Mouse (Mus musculus) neutrophil, adult 65 days (primary cell): ENCODE data around the gene Slc18b1. TPM values are rescaled to one million over a fixed set of nuclear protein-coding genes. Genes with fewer than 3 reads are reported as not detected.

ENCODE experiments used
- total RNA-seq: library from RNA; stranded (reverse); gene quantifications from 2 replicates; pipeline ENCODE4 v1.2.4, GENCODE M21; 2023

Slc18b1 gene
- not detected in 2 replicates for total RNA-seq

DNA sequence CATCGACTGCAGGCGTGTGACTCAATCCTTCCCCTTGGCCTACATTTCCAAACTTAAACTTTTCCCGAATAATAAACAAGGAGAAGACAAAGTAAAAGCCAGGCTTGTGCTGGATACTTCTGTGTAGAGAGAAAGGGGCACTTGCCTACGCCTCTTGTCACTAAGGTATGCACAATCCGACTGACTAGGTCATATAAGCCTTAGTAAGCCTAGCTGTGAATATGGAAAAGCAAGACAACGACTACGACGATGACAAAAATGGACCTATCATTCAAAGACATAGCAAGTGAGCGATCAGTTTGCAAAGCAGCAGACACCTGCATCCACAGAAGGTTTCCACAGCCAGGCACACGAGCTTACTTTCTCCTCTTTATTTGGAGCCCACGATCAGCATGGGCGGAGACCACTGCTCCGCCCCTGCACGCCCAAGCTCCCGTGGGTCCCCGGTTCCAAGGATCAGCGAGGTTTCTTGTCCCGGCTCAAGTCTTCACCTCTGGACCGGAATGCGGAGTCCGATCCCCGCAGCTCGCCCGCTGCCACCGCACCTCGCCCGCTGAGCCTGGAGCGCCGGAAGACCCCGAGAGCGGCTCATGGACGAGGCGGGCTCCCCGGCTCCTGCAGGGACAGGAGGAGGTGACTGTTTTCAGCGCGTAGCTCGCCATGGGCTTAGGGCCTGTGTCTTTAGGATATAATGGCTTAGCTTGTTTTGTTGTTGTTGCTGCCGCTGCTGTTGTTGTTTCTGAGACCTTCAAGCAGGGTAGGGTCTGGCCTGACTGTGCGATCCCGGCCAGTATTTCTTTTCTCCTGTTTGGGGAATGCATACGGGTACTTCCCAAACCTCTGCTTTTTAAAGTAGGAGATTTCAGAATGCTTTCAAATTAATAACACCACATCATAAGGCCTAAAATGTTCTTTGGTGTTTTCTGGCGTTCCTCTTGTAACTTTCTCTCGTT lies at the start of gene Slc18b1:
Gene Slc18b1 (plus strand): TSS at position 436 of the 953 bp plus-strand sequence.

DNA sequence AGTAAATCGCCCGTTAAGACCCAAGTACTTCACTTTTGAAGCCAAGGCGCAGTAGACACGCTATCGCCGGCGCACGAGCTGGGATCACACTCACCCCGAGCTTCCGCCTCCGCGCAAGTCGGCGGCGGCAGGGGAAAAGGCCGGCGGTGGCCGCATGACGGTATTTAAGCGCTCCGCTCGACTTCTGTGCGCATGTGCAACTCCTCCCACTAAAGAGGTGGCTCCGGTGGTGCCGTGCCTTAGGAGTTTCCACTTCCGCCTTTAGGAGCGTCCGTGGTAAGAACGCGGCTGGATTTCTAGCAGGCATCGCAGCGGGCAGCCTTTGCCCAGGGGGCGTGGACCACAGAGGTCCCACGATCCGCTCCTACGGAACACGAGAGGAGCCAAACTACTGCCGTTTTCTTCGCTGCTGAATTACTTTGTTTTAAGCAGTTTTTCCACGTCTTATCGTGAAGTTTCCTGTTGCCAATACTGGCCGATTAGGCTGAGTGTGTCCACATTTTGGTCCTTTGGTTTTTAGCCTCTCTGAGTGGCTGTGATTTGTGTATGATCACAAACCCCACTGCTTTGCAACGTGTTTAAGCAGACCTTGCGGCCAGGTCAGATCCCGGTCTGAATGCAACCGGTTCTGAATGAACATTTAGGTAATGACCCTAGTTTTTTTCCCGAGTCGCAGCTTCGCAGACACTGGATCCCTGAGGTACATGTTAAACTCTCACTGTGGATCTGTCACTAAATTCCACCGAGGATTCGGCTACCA lies 9.5 kb upstream of the Slc18b1 start, which contains the start of gene Rps12:
Gene Rps12 (minus strand): TSS at position 214 of the 760 bp plus-strand sequence.

DNA sequence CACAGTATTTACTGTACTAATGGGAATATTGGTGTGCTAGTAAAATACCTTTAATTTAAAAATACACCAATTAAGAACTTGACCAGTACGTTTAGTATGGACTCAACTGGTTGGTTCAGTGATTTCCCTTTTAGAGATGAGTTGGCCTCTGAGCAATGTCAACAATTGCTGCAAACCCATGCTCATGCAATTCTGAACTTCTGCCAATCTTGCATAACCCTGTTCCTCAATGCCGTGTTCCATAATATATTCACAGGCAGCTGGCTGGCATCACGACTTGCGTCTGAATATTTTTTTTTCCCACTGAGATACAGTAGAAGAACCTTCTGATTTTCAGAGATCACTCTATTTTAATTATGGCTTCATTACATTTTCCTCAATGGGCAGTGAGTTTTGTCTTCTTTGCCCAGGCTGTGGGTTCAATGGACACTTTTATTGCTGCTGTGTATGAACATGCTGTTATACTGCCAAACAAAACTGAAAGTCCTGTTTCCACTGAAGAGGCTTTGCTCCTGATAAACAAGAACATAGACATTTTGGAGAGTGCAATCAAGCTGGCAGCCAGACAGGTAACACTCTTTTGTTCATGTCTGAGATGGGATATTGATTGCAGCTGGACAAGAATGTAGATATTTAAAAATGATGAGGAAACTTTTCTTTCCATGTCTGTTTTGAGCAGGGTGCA lies 54.6 kb downstream of the Slc18b1 start, which contains the start of gene Vnn3:
Gene Vnn3 (plus strand): TSS at position 235 of the 685 bp plus-strand sequence.

Other genes starting within 250 kb of the Slc18b1 start
- 294 and 605 TPM in 2 replicates for gene Rps12, start 9.7 kb upstream of the Slc18b1 start, total RNA-seq
- gene Vnn3, start 54.5 kb downstream of the Slc18b1 start, total RNA-seq, result 42.8 and 50.9 TPM in 2 replicates
- gene Vnn1, start 97.7 kb downstream of the Slc18b1 start, total RNA-seq, result not detected in 2 replicates
- not detected in 2 replicates for gene Taar1, start 123.4 kb downstream of the Slc18b1 start, total RNA-seq
- not detected in 2 replicates for gene Taar2, start 141.6 kb downstream of the Slc18b1 start, total RNA-seq
- not detected in 2 replicates for gene Taar3, start 152.6 kb downstream of the Slc18b1 start, total RNA-seq
- gene Taar4, start 163.5 kb downstream of the Slc18b1 start, total RNA-seq, result not detected in 2 replicates
- gene Taar5, start 173.7 kb downstream of the Slc18b1 start, total RNA-seq, result not detected in 2 replicates
- not detected in 2 replicates for gene Taar6, start 188.7 kb downstream of the Slc18b1 start, total RNA-seq
- gene Taar7a, start 196.5 kb downstream of the Slc18b1 start, total RNA-seq, result not detected in 2 replicates
- gene Taar7b, start 203.0 kb downstream of the Slc18b1 start, total RNA-seq, result not detected in 2 replicates
- gene Taar7d, start 230.2 kb downstream of the Slc18b1 start, total RNA-seq, result not detected in 2 replicates
- not detected in 2 replicates for gene Taar7e, start 240.6 kb downstream of the Slc18b1 start, total RNA-seq